Mouse (Mus musculus): Measurements from ENCODE around the gene Gm13279.
"Not testable (repeated sequence)": the region's sequence is repeated elsewhere in the genome, so short reads cannot be mapped to it uniquely, and the experiment has no call there.

DNA sequence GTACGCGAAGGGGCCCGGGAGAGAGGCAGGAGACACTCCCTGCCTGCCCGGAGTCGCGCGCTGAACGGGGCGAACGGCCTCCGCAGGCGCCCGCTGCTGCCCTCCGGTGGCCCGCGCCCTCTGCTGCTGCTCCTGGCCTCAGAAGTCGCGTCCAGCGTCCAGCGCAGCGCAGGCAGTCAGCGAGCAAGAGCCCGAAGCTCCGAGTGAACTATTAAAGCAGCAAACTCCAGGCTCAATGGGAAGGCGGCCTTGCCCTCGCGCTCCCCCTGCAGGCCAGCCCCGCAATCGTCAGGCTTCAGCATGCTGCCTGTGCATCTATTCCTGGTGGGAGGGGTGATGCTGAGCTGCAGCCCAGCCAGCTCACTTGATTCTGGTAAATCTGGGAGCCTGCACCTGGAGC lies 5.8 kb downstream of the Gm13279 start, which contains the start of gene Gm13287:
- TF ChIP-seq CHD2 (IDR thresholded peaks at IDR 0.05; ENCODE audit: low read length); UBTF (IDR thresholded peaks at IDR 0.05; ENCODE audit: borderline replicate concordance, insufficient read depth, low read depth, low read length); POLR2AphosphoS2 (IDR thresholded peaks at IDR 0.05; ENCODE audit: low read length); POLR2A (IDR thresholded peaks at IDR 0.05; ENCODE audit: control insufficient read depth in 1 of 2, insufficient read depth in 1 of 2, low read depth in 1 of 2, low read length in 2 of 2, poor library complexity in 1 of 2); CTCF (IDR thresholded peaks at IDR 0.05 in 2 of 3, conservative IDR thresholded peaks at IDR 0.05 in 1 of 3; ENCODE audit: control insufficient read depth in 1 of 3, insufficient read depth in 1 of 3, low read depth in 2 of 3, low read length in 3 of 3, poor library complexity in 1 of 3, severe bottlenecking in 1 of 3); MYC (IDR thresholded peaks at IDR 0.05; ENCODE audit: low read depth, low read length); ZC3H11A (IDR thresholded peaks at IDR 0.05; ENCODE audit: low read depth, low read length): not testable (repeated sequence)
